Comparison of ENCODE assay signal across 28 mouse cellular contexts in the genomic region with DNA sequence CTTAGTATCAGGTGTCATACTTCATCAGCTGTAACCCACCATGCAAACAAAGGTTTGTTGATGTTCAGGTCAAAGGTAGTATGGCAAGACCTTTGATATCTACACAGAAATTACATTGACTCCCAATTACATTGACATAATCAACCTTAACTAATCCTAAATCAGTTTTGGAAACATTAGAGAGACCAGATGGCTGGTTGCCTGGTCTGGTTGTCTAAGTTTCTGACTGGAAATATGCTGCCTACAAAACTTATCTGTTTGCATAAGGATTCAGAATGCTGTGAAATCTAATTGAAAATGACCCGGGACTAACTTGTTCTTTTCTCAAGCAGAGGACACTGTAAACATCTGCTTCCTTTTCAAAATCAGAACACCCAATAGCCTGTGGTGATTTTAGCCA.
"Had no signal": no experiment of that assay in that cellular context is flagged by ENCODE, and none has a peak within 500 bp of the region (broad histone marks: within the 10 kb centered on the region; RNA-seq: fewer than 3 reads in every experiment).

No protein-coding gene starts in this region.

- H3K4me2 ChIP-seq: embryonic facial prominence, embryonic 12.5 days; embryonic facial prominence, embryonic 13.5 days; embryonic facial prominence, embryonic 15.5 days; forebrain, embryonic 12.5 days; forebrain, embryonic 13.5 days; forebrain, embryonic 15.5 days had no signal

- H3K9ac ChIP-seq: embryonic facial prominence, embryonic 12.5 days; embryonic facial prominence, embryonic 13.5 days; embryonic facial prominence, embryonic 15.5 days; forebrain, embryonic 12.5 days; forebrain, embryonic 13.5 days; forebrain, embryonic 15.5 days; forebrain, postnatal 0 days had no signal

- ATAC-seq: forebrain, embryonic 13.5 days; forebrain, embryonic 14.5 days; forebrain, embryonic 15.5 days; forebrain, embryonic 16.5 days; forebrain, postnatal 0 days had no signal

- H3K4me3 ChIP-seq: embryonic facial prominence, embryonic 12.5 days; embryonic facial prominence, embryonic 13.5 days; embryonic facial prominence, embryonic 15.5 days; erythroblast, embryonic 14.5 days; forebrain, embryonic 10.5 days; forebrain, embryonic 12.5 days; forebrain, embryonic 13.5 days; forebrain, embryonic 15.5 days; gastrocnemius, adult 2 months; heart, adult 2 months had no signal

- DNase-seq: cerebellum, adult 2 months; cerebellum, adult 8-10 months; cerebellum, adult 9-10 months; cerebellum, adult 9-11 months; cerebellum, postnatal 10 days; cerebellum, postnatal 14 days; cerebellum, postnatal 25 days; cerebellum, postnatal 36 days; embryo, embryonic 11 days; forebrain, postnatal 0 days; gastrocnemius, adult 2 months; gastrocnemius, postnatal 10 days; gastrocnemius, postnatal 14 days; gastrocnemius, postnatal 25 days; gastrocnemius, postnatal 36 days; heart, adult 11 months; heart, adult 18-20 months; heart, adult 2 months had no signal

- H3K27ac ChIP-seq: embryonic facial prominence, embryonic 12.5 days; embryonic facial prominence, embryonic 13.5 days; embryonic facial prominence, embryonic 15.5 days; forebrain, embryonic 10.5 days; forebrain, embryonic 12.5 days; forebrain, embryonic 13.5 days; forebrain, embryonic 15.5 days; gastrocnemius, adult 2 months; heart, adult 2 months had no signal

- H3K9me3 ChIP-seq: embryonic facial prominence, embryonic 12.5 days; embryonic facial prominence, embryonic 13.5 days; embryonic facial prominence, embryonic 15.5 days; forebrain, embryonic 12.5 days; forebrain, embryonic 13.5 days; forebrain, embryonic 15.5 days had no signal

- H3K27me3 ChIP-seq: embryonic facial prominence, embryonic 12.5 days; embryonic facial prominence, embryonic 13.5 days; embryonic facial prominence, embryonic 15.5 days; forebrain, embryonic 12.5 days; forebrain, embryonic 13.5 days; forebrain, embryonic 15.5 days had no signal

- H3K36me3 ChIP-seq: embryonic facial prominence, embryonic 12.5 days; embryonic facial prominence, embryonic 13.5 days; embryonic facial prominence, embryonic 15.5 days; forebrain, embryonic 10.5 days; forebrain, embryonic 12.5 days; forebrain, embryonic 15.5 days had no signal

- H3K4me1 ChIP-seq: embryonic facial prominence, embryonic 12.5 days; embryonic facial prominence, embryonic 15.5 days; forebrain, embryonic 12.5 days; forebrain, embryonic 13.5 days had no signal
